Mouse (Mus musculus) kidney, embryonic 14.5 days (tissue): ENCODE measurements at regions not wholly inside any gene's neighbourhood (a gene's known extent, or its start where the extent isn't known, plus 50 kb on each side); places are given as distances from the start of the nearest gene placed in this dataset.

ENCODE experiments used
- ATAC-seq: fragments of 200-750 bp; cut with Nextera tagmentation; 2 replicates; pipeline ENCODE4 v1.8.0; 2017; ENCODE audit warnings: moderate number of reproducible peaks, mild to moderate bottlenecking, moderate TSS enrichment, moderate library complexity; ENCODE audit not compliant: low FRiP score, low TSS enrichment
- H3K27ac ChIP-seq: fragments of 300-500 bp; sonication (generic); 2 replicates; pipeline ENCODE4 v1.5.1; 2014; ENCODE audit warnings: low read depth, mild to moderate bottlenecking, low read length, moderate library complexity, mixed read lengths
- H3K27me3 ChIP-seq: fragments of 300-500 bp; sonication (generic); 2 replicates; pipeline ENCODE4 v1.6.1; 2014; ENCODE audit warnings: mild to moderate bottlenecking, low read length; ENCODE audit not compliant: control insufficient read depth, insufficient read depth
- H3K36me3 ChIP-seq: fragments of 300-500 bp; sonication (generic); 2 replicates; pipeline ENCODE4 v1.6.1; 2014; ENCODE audit warnings: low read length, mixed read lengths; ENCODE audit not compliant: control insufficient read depth, insufficient read depth
- H3K4me1 ChIP-seq: fragments of 300-500 bp; sonication (generic); 2 replicates; pipeline ENCODE4 v1.6.1; 2014; ENCODE audit warnings: low read length, mixed read lengths; ENCODE audit not compliant: control insufficient read depth, insufficient read depth
- H3K4me2 ChIP-seq: fragments of 300-500 bp; sonication (generic); replicated peaks from 2 replicates; pipeline ENCODE4 v1.6.1; 2014; ENCODE audit warnings: low read depth, mild to moderate bottlenecking, low read length
- H3K4me3 ChIP-seq: fragments of 300-500 bp; sonication (generic); 2 replicates; pipeline ENCODE4 v1.5.1; 2014; ENCODE audit warnings: mild to moderate bottlenecking, low read length
- H3K9ac ChIP-seq: fragments of 300-500 bp; sonication (generic); 2 replicates; pipeline ENCODE4 v1.6.1; 2014; ENCODE audit warnings: low read depth, mild to moderate bottlenecking, low read length, moderate library complexity
- H3K9me3 ChIP-seq: fragments of 300-500 bp; sonication (generic); 2 replicates; pipeline ENCODE4 v1.6.1; 2016; ENCODE audit warnings: low read length; ENCODE audit not compliant: control insufficient read depth
- WGBS: fragments of 180-500 bp; shearing (Covaris S2); extraction: QIAGEN DNeasy Blood & Tissue Kit; methylation state at CpG from one replicate; pipeline ENCODE4 v1.1.7; 2014; 5-methylcytosine and 5-hydroxymethylcytosine counted together

DNA sequence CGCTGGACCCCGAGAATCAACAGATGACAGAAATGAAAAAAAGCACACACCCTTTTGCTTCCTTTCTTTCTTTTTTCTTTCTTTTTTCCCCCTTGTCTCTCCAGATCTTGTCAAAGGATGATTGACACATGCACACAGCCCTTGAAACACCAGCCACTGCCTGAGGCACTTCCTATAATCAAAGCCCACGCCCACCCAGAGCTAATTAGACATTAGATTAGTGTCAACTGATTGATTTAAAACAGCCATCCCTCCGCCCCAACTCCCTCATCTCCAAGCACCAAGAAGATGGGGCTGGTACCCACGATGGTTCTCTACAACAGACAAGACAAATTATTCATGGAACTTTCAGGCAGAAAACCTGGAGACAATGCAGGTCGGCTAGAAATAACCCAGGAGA is 239.5 kb upstream of the Sox9 start:
- 48% methylated on average over 6 of the region's 6 CpGs for WGBS

GRCm38 (mm10) chr11:112543473-112543872 is 238.6 kb upstream of the Sox9 start:
- H3K4me1 ChIP-seq: no peaks in the 10 kb centered on the region
- H3K27ac ChIP-seq: no peak overlapping the region
- H3K4me2 ChIP-seq: no peak overlapping the region
- H3K36me3 ChIP-seq: no peaks in the 10 kb centered on the region
- H3K4me3 ChIP-seq: no peak overlapping the region
- no peaks in the 10 kb centered on the region for H3K27me3 ChIP-seq
- WGBS: 65% methylated on average over 6 of the region's 6 CpGs
- ATAC-seq: peak; percentile 75; the same call in 1 of the 2 replicates
- no peak overlapping the region for H3K9ac ChIP-seq
- H3K9me3 ChIP-seq: no peaks in the 10 kb centered on the region

More for the DNA sequence above, 239.5 kb upstream of the Sox9 start:
- Histone ChIP-seq H3K36me3 (no peaks in the 10 kb centered on the region), H3K27ac (no peak overlapping the region), H3K9ac (no peak overlapping the region), H3K27me3 (no peaks in the 10 kb centered on the region), H3K4me3 (no peak overlapping the region), H3K4me2 (no peak overlapping the region), H3K4me1 (no peaks in the 10 kb centered on the region), H3K9me3 (no peaks in the 10 kb centered on the region)
- ATAC-seq: no peak

- H3K4me2 ChIP-seq: no peak overlapping the region
- no peaks in the 10 kb centered on the region for H3K4me1 ChIP-seq
- H3K27me3 ChIP-seq: no peaks in the 10 kb centered on the region
- H3K27ac ChIP-seq: no peak overlapping the region
- ATAC-seq: no peak
- no peaks in the 10 kb centered on the region for H3K9me3 ChIP-seq
- no peaks in the 10 kb centered on the region for H3K36me3 ChIP-seq
- H3K9ac ChIP-seq: no peak overlapping the region
- no peak overlapping the region for H3K4me3 ChIP-seq
- WGBS: 67% methylated on average over 7 of the region's 7 CpGs
These were observed 236.6 kb upstream of the Sox9 start for GRCm38 (mm10) chr11:112545231-112546010.

DNA sequence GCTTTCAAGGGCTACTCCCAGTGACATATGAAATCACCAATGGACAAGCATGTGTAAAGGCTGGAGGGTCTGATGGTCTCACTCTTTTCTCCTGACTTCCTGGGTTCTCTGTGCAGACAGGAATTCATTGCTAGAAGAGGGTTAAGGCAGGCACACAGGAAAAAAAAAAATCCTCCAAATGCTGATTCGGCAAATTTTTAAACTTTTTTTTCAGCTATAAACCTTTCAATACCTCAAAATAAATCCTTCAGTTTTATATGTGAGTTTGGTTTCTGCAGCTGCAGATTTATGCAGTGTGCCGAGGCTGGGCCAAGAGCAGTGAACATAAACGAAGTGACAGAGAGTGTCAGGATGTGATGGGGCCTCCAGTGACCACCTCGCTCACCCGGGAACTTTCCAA is 235.9 kb upstream of the Sox9 start:
- H3K4me1 ChIP-seq: no peaks in the 10 kb centered on the region
- no peaks in the 10 kb centered on the region for H3K27me3 ChIP-seq
- H3K27ac ChIP-seq: no peak overlapping the region
- no peak overlapping the region for H3K4me2 ChIP-seq
- no peak for ATAC-seq
- H3K4me3 ChIP-seq: no peak overlapping the region
- WGBS: 28% methylated on average over 5 of the region's 5 CpGs
- H3K9me3 ChIP-seq: no peaks in the 10 kb centered on the region
- H3K9ac ChIP-seq: no peak overlapping the region
- no peaks in the 10 kb centered on the region for H3K36me3 ChIP-seq

DNA sequence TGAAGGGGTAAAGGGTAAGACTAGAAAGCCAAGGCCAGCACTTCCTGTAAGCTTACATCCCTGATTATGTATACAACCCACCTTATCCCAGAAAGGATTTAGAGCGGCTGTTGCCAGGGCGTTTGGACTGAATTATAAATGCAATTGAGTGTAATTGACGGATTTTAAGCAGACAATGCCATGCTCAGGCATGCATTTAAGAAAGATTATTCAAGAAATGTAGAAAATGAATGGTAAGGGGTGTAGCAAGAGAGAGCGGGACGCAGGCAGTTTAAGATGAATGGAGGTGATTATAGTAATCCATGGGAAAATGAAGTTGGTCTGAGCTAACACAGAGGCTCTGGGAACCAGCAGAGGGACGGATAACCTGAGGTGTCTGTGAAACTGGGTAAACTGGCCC is 229.2 kb upstream of the Sox9 start:
- Histone ChIP-seq H3K27me3 (no peaks in the 10 kb centered on the region), H3K27ac (no peak overlapping the region), H3K4me2 (no peak overlapping the region), H3K4me3 (no peak overlapping the region), H3K9me3 (no peaks in the 10 kb centered on the region), H3K9ac (no peak overlapping the region), H3K36me3 (no peaks in the 10 kb centered on the region), H3K4me1 (no peaks in the 10 kb centered on the region)
- no peak for ATAC-seq
- 82% methylated on average over 6 of the region's 6 CpGs for WGBS

- Histone ChIP-seq H3K4me2 (no peak overlapping the region), H3K36me3 (no peaks in the 10 kb centered on the region), H3K27ac (no peak overlapping the region), H3K9ac (no peak overlapping the region), H3K4me1 (no peaks in the 10 kb centered on the region), H3K27me3 (no peaks in the 10 kb centered on the region), H3K9me3 (0 out of 2 replicates have a peak, but pooled peaks cover 2% of the 10 kb centered on the region), H3K4me3 (no peak overlapping the region)
- WGBS: 70% methylated on average over 9 of the region's 9 CpGs
- no peak for ATAC-seq
These were observed 219.0 kb upstream of the Sox9 start for GRCm38 (mm10) chr11:112563027-112563426.

DNA sequence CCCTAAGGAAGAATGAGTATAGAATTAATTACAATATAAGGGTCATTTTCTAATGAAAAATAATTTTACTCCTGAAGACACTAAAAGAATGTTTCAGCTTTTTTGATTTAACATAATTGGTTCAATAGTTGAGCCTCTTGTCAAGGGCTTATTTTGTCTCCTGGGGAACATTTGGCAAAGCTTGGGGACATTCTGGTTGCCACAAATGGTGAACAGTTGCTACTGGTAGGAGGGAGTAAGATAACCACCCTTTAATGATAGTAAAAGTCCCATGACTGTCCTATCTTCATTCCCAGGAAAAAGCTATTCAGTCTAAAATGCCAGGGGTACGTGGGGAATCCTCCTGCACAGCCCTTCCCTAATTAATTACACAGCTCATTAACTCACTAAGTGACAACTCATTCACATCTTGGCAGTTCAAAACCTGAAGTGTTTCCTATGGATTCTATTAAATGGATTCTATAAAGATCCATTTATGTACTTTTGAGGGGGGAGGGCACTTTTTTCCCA is 217.3 kb upstream of the Sox9 start:
- no peak overlapping the region for H3K27ac ChIP-seq
- no peaks in the 10 kb centered on the region for H3K36me3 ChIP-seq
- no peaks in the 10 kb centered on the region for H3K27me3 ChIP-seq
- ATAC-seq: no peak
- no peak overlapping the region for H3K4me2 ChIP-seq
- no peak overlapping the region for H3K4me3 ChIP-seq
- WGBS: 35% methylated on average over 1 of the region's 1 CpGs
- H3K9ac ChIP-seq: no peak overlapping the region
- H3K9me3 ChIP-seq: no peaks in the 10 kb centered on the region
- no peaks in the 10 kb centered on the region for H3K4me1 ChIP-seq

GRCm38 (mm10) chr11:112566071-112566470 is 216.0 kb upstream of the Sox9 start:
- H3K4me1 ChIP-seq: no peaks in the 10 kb centered on the region
- H3K36me3 ChIP-seq: no peaks in the 10 kb centered on the region
- no peaks in the 10 kb centered on the region for H3K9me3 ChIP-seq
- H3K9ac ChIP-seq: no peak overlapping the region
- no peaks in the 10 kb centered on the region for H3K27me3 ChIP-seq
- H3K4me3 ChIP-seq: no peak overlapping the region
- no peak overlapping the region for H3K4me2 ChIP-seq
- 91% methylated on average over 3 of the region's 3 CpGs for WGBS
- ATAC-seq: no peak
- H3K27ac ChIP-seq: no peak overlapping the region

DNA sequence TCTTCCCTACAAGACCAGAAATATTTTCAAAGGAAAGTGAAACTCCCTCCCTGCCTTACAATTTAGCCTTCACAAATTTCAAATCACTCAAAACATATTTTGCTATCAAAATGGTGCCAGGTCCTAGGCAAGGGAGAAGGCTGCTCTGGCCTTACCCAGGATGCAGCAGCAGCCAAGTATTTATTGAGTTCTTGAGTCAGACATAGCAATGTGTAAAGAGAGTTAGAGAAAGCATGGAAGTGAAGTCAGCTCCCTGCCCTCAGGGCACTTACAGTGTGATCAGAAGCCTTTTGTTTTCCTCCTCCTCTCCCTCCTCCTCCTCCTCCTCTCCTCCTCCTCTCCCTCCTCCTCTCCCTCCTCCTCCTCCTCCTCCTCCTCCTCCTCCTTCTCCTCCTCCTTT is 194.6 kb upstream of the Sox9 start:
- Histone ChIP-seq H3K27ac (no peak overlapping the region), H3K4me3 (no peak overlapping the region), H3K9me3 (peaks cover 4% of the 10 kb centered on the region; the same call in 1 of the 2 replicates), H3K27me3 (no peaks in the 10 kb centered on the region), H3K9ac (no peak overlapping the region), H3K4me2 (no peak overlapping the region), H3K36me3 (no peaks in the 10 kb centered on the region), H3K4me1 (no peaks in the 10 kb centered on the region)
- ATAC-seq: no peak
